In genomic region chr14:45364211-45365195, GRCm38 (mm10) we compare ENCODE assay signal across 9 mouse cellular contexts. TPM values are rescaled to one million over a fixed set of nuclear protein-coding genes. Genes with fewer than 3 reads are reported as not detected.
DNase-seq lines count a peak whose midpoint lies in the region; ATAC-seq and TF ChIP-seq lines count a peak whose summit lies in the region.
"Had no signal": no experiment of that assay in that cellular context is flagged by ENCODE, and none has a peak within 500 bp of the region (broad histone marks: within the 10 kb centered on the region; RNA-seq: fewer than 3 reads in every experiment).

No protein-coding gene starts in this region.

- H3K4me2 ChIP-seq in kidney, embryonic 16.5 days (replicated peaks; ENCODE audit: low read depth, low read length), result no peak overlapping the region

- no peak overlapping the region for H3K4me3 ChIP-seq in kidney, embryonic 16.5 days (ENCODE audit: low read length)
- H3K4me3 ChIP-seq in gastrocnemius, adult 2 months, result no peak overlapping the region

- no peak for TF ChIP-seq CTCF in gastrocnemius, adult 2 months (IDR thresholded peaks at IDR 0.05)

- H3K27me3 ChIP-seq in kidney, embryonic 16.5 days (ENCODE audit: insufficient read depth, low read length), result no peaks in the 10 kb centered on the region

- peak; percentile 35 to 65 for DNase-seq in kidney, postnatal 36 days
- peak; percentile 80 for DNase-seq in cerebellum, adult 11-12 months
- DNase-seq in gastrocnemius, adult 2 months, result peak; percentile 86
- DNase-seq in lung, postnatal 4 days, result peak; percentile 14 to 25
- no peak for DNase-seq in embryo, embryonic 11 days

- H3K9ac ChIP-seq in kidney, embryonic 16.5 days (replicated peaks; ENCODE audit: low read length), result no peak overlapping the region

- no peaks in the 10 kb centered on the region for H3K9me3 ChIP-seq in kidney, embryonic 16.5 days (ENCODE audit: low read length)

- intact Hi-C loops in gastrocnemius, adult 2 months (cut with DNase I), result no loop called here

- H3K4me1 ChIP-seq in kidney, embryonic 16.5 days (ENCODE audit: insufficient read depth, low read length), result no peaks in the 10 kb centered on the region

- ATAC-seq in kidney, embryonic 16.5 days (ENCODE audit: low FRiP score, low TSS enrichment), result no peak
- no peak for ATAC-seq in megakaryocyte-erythroid progenitor cell, adult 5-6 weeks (replicated peaks; ENCODE audit: low FRiP score, low TSS enrichment, poor library complexity, severe bottlenecking)

- 89% methylated on average over 16 of the region's 16 CpGs for WGBS in kidney, embryonic 16.5 days

- H3K27ac ChIP-seq in kidney, embryonic 16.5 days (ENCODE audit: low read length), result no peak overlapping the region
- peak overlapping the region; percentile 61 for H3K27ac ChIP-seq in gastrocnemius, adult 2 months
- H3K27ac ChIP-seq: kidney, postnatal 0 days; macrophage had no signal

- peaks cover 17% of the 10 kb centered on the region for H3K36me3 ChIP-seq in kidney, embryonic 16.5 days (ENCODE audit: insufficient read depth, low read length)

RNA-seq across cellular contexts. Expression of gene Styx, which starts 13.6 kb away (rescaled TPM):
- 56.3 and 67.1 TPM in 2 replicates for polyA plus RNA-seq in kidney, embryonic 16.5 days (2015; fragmentation: Nextera tagmentation; extraction: Ambion mirVana)
- 10 to 100 TPM; 74.7 to 77.6 TPM for total RNA-seq in gastrocnemius, adult 2 months (2021)
- 29.3 and 34.1 TPM in 2 replicates for total RNA-seq in megakaryocyte-erythroid progenitor cell, adult 5-6 weeks (2014; fragmentation: Nextera tagmentation)
- 24.5 and 48.4 TPM in 2 replicates for total RNA-seq in megakaryocyte-erythroid progenitor cell, adult 5-6 weeks (2017)

RNA-seq across cellular contexts. Expression of gene Psmc6, which starts 34.9 kb away (rescaled TPM):
- 151 and 154 TPM in 2 replicates for polyA plus RNA-seq in kidney, embryonic 16.5 days (2015; fragmentation: Nextera tagmentation; extraction: Ambion mirVana)
- total RNA-seq in gastrocnemius, adult 2 months (2021), result 100 to 1,000 TPM; 104 TPM
- total RNA-seq in megakaryocyte-erythroid progenitor cell, adult 5-6 weeks (2014; fragmentation: Nextera tagmentation), result 152 and 178 TPM in 2 replicates
- 234 and 305 TPM in 2 replicates for total RNA-seq in megakaryocyte-erythroid progenitor cell, adult 5-6 weeks (2017)

RNA-seq across cellular contexts. Expression of gene Gnpnat1, which starts 40.2 kb away (rescaled TPM):
- 58.1 and 63.0 TPM in 2 replicates for polyA plus RNA-seq in kidney, embryonic 16.5 days (2015; fragmentation: Nextera tagmentation; extraction: Ambion mirVana)
- 10 to 100 TPM in 1 of 2 experiments, 1 to 10 TPM in 1; 6.0 to 10.9 TPM for total RNA-seq in gastrocnemius, adult 2 months (2021)
- 11.8 and 21.3 TPM in 2 replicates for total RNA-seq in megakaryocyte-erythroid progenitor cell, adult 5-6 weeks (2014; fragmentation: Nextera tagmentation)
- 14.5 and 23.6 TPM in 2 replicates for total RNA-seq in megakaryocyte-erythroid progenitor cell, adult 5-6 weeks (2017)

RNA-seq across cellular contexts. Expression of gene Ero1l, which starts 45.9 kb away (rescaled TPM):
- 33.7 and 35.5 TPM in 2 replicates for polyA plus RNA-seq in kidney, embryonic 16.5 days (2015; fragmentation: Nextera tagmentation; extraction: Ambion mirVana)
- 1 to 10 TPM; 5.2 to 6.9 TPM for total RNA-seq in gastrocnemius, adult 2 months (2021)
- total RNA-seq in megakaryocyte-erythroid progenitor cell, adult 5-6 weeks (2014; fragmentation: Nextera tagmentation), result 30.3 and 31.8 TPM in 2 replicates
- total RNA-seq in megakaryocyte-erythroid progenitor cell, adult 5-6 weeks (2017), result 29.7 and 32.3 TPM in 2 replicates
